Mouse (Mus musculus): ENCODE data around the gene 4933402J07Rik.

4933402J07Rik gene

DNA sequence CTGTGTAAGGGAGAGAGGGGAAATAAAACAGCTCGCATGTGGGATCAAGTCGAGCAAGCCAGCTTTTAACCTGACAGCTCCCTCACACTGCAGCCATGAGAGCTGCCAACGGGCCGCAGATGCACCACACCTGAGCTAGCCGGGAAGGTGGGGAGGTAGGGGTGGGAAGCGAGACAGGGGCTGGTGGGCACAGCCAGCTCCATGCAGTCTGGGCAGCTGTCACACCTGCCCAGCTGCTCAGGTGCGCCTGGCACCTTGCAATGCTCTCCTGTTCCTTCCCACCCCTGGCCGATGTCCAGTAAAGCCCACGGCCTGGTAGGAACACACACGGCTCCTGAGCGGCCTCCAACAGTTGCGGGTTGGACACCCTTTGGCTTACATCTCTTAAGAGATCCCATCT is 57.5 kb downstream of the 4933402J07Rik start:
- no peak for DNase-seq (ENCODE audit: low read depth)

GRCm38 (mm10) chr8:87629656-87630055 is 66.0 kb downstream of the 4933402J07Rik start:
- no peak for DNase-seq (ENCODE audit: low read depth)

- DNase-seq (ENCODE audit: low read depth), result no peak
These were observed 68.1 kb downstream of the 4933402J07Rik start for GRCm38 (mm10) chr8:87631776-87632175.

- DNase-seq (ENCODE audit: low read depth), result no peak
These were observed 72.6 kb downstream of the 4933402J07Rik start for GRCm38 (mm10) chr8:87636226-87636742.

Measured in NIH3T3 (cell line).